Mouse (Mus musculus): Measurements from ENCODE around the gene Tubb4b. TPM values are rescaled to one million over a fixed set of nuclear protein-coding genes. Genes with fewer than 3 reads are reported as not detected.

The Tubb4b gene
- polyA plus RNA-seq, 1 experiment = 462 TPM

DNA sequence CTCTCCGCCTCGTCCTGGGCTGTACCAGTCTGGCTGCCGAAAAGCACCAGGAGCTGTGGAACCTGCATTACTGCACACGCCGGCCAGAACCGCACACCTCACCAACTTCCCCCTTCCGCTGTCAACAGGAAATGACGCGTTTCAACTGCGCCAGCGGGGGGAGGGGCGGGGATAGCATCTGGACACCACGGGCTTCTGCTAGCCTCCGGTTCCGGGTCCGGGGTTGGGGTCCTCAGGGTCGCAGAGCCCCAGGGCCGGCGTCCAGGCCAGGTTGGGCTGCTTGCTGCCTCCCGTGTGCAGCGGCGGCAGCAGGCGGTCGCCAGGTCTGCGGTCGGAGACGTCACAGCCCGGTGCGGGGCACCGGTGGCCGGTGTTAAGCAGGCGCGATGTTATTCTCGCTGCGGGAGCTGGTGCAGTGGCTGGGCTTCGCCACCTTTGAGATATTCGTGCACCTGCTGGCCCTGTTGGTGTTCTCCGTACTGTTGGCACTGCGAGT, 30.8 kb upstream of the Tubb4b start, which contains the start of gene Tmem203:
Gene Tmem203, plus strand, starts transcription at position 156 of the 496 bp plus-strand sequence.
- no peak for TF ChIP-seq GATA1 (IDR thresholded peaks at IDR 0.05; ENCODE audit: low read length)

DNA sequence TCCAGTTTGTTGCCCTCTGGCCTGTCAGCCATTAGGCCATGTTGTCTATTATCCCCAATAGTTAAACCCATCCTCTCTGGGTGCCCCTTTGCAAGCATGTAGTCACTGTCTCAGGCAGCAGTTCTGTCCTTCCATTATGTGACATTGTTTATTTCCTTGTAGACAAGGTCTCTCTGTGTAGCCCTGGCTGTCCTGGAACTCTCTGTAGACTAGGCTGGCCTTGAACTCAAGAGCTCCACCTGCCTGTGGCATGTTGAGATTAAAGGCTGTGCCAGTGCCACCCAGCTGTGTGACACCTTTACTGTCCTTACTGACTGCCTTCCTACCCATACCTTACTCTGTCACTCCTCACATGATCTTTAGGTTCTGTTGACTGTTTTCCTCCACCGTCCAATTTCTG, 27.8 kb upstream of the Tubb4b start:
- TF ChIP-seq GATA1 (IDR thresholded peaks at IDR 0.05; ENCODE audit: low read length) = no peak

DNA sequence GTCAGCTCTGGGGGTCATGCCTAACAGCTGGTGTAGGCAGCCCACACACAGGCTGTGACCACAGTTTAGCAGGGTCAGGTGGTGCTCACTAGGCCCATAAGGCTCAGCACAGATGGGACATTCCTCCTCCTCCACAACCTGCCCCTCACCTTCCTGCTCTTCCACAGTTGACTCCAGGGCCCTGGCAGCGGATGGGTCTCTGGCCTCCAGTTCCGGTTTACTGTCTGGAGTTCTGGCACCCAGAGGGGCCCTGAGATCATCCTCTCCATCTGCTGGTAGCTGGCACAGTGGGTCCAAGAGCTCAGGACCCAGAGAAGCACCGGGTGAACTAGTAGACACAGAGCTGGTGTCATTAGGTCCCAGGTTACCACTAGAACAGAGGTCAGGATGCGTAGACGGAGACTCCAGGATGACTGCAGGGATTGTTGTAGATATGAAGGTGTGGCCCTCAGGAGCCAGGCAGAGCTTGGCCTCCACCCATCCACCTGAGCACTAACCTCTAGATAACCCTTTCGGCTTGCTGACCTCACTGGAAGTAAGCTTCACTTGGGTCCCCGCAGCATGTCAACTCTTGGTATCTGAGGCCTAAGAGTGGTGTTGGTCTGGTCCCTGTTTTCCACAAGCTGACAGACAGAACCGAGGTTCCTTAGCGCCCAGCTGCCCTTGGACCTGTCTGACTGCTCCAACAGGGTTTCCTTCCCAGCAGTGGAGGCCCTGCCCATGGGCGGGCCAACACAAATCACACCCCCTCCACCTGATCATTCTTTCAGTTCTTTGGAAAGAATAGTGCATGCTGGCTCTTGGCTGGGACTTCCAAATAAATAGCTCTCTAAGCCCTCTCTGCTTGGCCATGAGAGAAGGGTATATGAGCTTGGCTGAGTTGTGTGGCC, 21.9 kb upstream of the Tubb4b start, which contains the start of gene AL732309.1:
Gene AL732309.1, minus strand, starts transcription at position 681 of the 890 bp plus-strand sequence.
- no peak for TF ChIP-seq GATA1 (IDR thresholded peaks at IDR 0.05; ENCODE audit: low read length)

DNA sequence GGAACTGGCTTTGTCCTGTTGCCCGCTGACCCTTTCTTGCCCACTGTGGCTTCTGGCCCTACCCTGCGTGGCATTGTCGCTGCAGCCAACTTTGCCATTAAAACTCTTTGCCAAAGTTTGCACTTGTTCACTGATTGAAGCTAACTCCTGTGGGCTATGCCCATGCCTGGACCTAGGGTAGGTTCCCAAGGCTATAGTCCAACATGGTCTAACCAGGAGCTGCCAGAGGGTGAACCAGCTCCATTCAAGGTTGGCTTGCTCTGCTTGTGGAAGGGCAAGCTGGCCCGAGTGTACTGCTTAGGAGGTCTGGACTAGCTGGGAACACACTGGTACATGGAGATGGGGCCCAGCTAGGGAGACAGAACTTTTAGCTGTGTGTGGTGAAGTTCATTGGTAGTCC, 19.6 kb upstream of the Tubb4b start:
- no peak for TF ChIP-seq GATA1 (IDR thresholded peaks at IDR 0.05; ENCODE audit: low read length)

DNA sequence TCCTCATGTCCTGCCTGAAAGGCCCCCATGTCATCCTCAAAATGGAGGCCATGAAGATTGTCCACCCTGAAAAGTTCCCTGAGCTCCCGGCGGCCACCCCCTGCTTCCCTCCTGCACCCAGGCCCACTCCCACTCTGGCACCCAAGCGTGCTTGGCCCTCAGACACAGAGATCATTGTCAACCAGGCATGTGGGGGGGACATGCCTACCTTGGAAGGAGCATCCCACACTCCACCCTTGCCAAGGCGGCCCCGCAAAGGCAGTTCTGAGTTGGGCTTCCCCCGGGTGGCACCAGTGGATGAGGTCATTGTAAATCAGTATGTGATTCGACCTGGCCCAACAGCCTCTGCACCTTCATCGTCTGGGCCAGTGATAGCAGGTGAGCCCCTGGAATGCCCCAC, 18.8 kb upstream of the Tubb4b start:
- no peak for TF ChIP-seq GATA1 (IDR thresholded peaks at IDR 0.05; ENCODE audit: low read length)

DNA sequence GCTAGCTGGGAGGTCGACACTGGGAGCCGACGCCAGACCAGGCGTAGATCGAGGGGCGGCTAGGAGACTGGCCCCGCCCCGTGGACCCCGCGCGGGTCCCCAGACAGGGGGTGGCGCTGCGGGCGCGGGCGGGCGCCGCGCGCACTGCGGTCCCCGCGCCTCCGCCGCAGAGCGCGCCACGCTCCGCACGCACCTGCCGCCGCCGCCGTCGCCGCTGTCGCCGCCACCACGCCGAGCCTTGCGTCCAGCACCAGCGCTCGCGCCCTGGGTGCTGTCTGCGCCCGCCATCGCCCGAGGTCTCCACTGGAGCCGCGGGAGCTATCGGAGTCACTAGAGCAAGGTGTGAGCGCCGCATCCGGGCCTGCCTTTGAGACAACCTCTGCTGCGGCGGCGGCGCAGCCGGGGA, 17.6 kb upstream of the Tubb4b start, which contains the start of the genes Rnf208 and Cysrt1:
Gene Rnf208, plus strand, starts transcription at position 155 of the 406 bp plus-strand sequence.
Gene Cysrt1, minus strand, starts transcription at position 352 of the 406 bp plus-strand sequence.
- no peak for TF ChIP-seq GATA1 (IDR thresholded peaks at IDR 0.05; ENCODE audit: low read length)

DNA sequence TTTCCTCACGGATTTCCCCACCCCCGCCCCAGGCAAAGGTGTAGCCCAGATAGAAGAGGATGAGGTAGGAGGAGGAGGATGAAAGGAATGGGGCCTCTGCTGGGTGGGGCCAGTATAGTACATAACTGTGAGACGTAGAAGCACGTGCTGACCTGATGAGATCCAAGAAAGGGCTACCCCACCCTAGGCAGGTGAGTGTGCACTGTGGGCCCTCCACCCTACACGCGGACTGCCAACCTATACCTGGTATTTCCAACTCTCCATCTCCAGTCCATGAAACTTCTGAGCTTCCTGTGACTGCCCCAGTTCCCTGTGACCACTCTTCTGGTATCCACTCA, 16.9 kb upstream of the Tubb4b start:
- TF ChIP-seq GATA1 (IDR thresholded peaks at IDR 0.05; ENCODE audit: low read length) = no peak

DNA sequence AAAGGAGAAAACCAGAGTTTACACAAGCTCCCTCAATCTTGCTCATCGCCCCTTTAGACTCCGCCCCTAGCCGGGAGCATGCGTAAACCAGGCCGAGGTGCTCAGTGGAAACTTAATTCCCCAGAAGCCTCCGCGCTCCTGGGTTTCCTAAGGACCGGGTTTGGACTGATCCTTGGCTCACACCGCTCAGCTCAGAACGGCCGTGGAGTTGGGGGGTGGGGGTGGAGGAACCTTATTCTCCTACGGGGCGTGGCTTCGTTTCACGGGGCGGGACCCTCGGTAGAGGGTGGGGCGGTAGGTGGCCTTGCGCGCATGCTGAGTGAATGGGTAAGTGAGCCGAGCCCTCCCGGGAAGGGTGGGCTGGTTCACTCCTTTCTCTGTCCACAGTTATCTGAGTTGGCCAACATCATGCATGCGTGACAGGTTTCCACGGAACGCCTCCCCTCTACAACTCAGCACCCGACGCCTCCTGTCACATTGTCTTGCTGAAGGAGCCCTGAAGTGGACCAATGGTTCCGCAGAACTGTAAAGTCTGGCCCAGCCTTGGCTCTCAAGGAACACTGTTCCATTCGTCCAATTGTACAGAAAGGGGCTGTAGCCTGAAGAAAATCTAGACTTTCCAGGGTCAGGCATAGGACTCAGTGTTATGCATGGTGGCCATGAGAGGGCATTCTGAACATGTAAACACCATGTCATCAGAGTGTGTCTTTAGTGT, 16.4 kb upstream of the Tubb4b start:
- no peak for TF ChIP-seq GATA1 (IDR thresholded peaks at IDR 0.05; ENCODE audit: low read length)

DNA sequence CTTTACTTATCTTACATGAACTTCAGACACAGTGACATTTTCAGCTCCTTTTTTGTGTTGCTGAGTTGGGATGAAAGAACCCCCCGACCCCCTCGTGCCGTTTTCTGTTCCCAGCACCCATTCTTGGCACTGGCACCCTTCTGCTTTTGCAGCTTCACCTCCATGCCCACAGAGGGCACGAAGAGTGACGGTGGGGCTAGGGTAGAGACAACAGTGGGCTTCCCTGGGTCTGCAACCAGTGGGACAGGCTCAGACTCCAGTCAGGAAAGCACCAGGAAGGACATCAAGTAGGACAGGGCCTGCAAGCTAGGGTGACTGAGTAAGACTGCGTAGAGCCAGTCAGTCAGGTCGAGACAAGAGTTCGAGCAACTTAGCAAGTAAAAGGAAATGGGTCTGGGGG, 15.8 kb upstream of the Tubb4b start:
- no peak for TF ChIP-seq GATA1 (IDR thresholded peaks at IDR 0.05; ENCODE audit: low read length)

DNA sequence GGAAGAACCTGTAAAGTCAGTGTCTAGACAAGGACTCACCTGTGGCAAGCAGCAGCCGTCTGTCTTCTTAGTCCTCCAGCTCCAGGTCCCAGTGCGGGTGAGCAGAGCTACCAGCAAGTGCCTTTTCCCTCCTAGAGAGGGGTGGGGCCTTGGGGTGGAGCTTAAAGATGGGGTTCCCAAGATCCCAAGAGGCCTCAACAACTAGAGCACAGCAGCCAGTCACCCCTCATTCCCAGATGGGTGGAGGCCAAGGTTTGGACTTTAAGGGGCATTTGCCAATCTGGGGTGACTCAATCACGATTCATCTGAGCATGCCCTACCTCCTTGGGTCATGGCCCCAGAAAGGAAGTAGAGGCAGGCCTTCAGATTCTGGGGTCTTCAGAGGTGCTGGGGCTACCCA, 15.3 kb upstream of the Tubb4b start:
- no peak for TF ChIP-seq GATA1 (IDR thresholded peaks at IDR 0.05; ENCODE audit: low read length)

DNA sequence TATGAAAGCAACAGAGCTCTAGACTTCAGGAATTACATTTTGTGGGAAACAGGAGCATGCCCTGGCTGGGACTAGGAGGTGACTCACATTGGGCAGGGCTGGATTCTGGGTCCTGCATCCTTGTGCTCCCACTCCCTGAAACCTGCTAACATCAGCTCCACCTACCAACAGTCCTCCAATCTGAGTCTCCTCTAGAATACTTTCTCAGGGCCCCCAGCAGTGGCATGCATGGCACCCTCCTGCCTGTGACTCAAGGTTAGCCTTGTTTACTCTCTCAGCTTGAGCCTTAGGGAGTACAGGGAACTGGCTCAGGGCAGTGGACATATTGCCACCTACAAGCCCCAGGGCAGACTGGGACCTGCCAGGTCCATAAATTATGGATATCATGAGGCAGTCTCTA, 13.6 kb upstream of the Tubb4b start:
- no peak for TF ChIP-seq GATA1 (IDR thresholded peaks at IDR 0.05; ENCODE audit: low read length)

DNA sequence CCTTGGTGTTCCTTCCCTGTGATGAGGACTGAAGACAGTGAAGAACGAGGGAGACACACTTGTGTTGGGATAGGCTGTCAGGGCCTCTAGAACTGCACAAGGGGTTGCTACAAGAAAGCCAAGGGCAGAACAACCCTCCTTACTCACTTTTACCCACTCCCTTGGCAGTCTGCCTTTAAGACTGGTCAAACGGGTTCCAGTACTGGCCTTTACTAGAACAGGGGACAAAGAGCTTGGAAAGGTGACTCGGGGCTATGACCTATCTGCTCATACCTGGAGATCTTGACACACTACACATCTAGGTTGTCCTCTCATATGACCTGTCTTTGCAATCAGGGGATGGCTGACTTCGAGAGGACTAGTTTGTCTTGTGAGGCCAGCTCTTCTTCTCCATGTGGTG, 13.0 kb upstream of the Tubb4b start:
- no peak for TF ChIP-seq GATA1 (IDR thresholded peaks at IDR 0.05; ENCODE audit: low read length)

DNA sequence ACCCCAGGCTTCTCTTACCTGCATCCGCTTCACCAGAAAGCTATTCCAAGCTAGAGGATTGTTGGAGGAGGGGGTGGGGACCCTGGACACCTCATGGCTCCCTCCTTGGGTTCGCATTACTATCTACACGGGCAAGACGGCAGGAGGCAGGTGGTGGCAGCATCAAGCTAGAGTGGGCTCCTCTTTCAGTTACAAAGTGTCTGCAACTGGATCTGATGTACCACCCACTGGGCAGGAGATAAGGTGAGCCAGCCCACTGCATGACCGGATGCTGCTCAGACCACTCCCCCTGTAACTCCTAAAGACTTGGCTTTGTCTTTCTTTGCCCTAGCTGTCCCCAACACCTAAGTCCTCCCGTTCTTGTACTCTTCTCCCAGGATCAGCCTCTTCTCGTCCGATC, 12.1 kb upstream of the Tubb4b start, which contains the start of gene Rnf224:
Gene Rnf224, minus strand, starts transcription at position 174 of the 400 bp plus-strand sequence.
- TF ChIP-seq GATA1 (IDR thresholded peaks at IDR 0.05; ENCODE audit: low read length) = no peak

DNA sequence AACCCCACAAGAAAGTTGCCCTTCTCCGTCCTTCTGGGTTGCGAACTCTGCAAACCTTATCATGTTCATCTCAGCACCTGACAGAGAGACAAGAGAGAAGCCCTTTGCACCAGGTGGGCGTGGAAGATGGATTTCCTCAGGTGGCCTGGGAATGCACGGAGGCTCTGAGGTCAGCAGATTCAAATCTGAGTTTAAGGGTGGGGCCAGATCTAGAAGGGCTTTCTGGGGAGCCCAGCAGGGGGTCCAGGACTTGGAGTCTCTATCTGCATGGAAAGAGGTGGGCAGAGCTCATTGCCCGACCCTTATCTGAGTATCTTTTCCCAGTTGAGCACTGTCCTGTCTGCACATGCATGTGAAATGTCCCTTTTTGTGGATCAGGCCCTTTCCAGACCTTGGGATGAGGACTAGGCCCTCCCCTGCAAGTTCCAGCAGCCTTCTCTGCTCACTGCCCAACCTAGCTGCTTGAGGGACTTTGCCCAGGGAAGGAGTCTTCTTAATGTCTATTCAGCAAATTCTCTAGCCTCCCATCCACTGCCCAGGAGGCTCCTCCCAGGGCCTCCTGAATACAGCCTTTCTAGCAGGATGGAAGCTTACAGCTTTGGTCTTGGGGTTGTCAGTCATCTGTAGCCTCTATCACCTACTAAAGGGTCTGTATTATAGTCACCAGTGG, 10.2 kb upstream of the Tubb4b start:
- TF ChIP-seq GATA1 (IDR thresholded peaks at IDR 0.05; ENCODE audit: low read length) = no peak

DNA sequence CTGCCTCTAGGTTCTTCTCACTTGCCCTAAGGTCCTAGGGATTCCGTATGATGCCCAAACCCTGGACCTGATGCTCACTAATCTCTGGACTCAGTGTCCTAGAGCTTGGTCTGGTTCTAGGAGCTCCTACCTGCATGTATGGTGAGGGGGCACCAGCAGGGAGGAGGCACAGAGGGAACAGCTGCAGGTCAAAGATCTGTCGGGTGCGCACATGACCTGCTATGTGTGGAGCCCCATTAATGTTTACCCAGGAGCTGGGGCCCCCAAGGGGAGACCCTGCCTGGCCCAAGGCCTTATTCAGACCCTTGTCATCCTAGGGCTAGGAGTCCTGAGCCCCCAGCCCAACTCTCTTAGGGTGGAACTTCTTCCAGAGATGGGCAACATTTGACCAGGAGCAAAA, 9.5 kb upstream of the Tubb4b start, which contains the start of gene Slc34a3:
Gene Slc34a3, minus strand, starts transcription at position 315 of the 400 bp plus-strand sequence.
- no peak for TF ChIP-seq GATA1 (IDR thresholded peaks at IDR 0.05; ENCODE audit: low read length)
